Mouse (Mus musculus): ENCODE data around the gene Dbh. TPM values are rescaled to one million over a fixed set of nuclear protein-coding genes. Genes with fewer than 3 reads are reported as not detected.

Gene Dbh
- total and polyA plus RNA-seq, 3 experiments, result 321 to 637 (median 348) TPM

DNA sequence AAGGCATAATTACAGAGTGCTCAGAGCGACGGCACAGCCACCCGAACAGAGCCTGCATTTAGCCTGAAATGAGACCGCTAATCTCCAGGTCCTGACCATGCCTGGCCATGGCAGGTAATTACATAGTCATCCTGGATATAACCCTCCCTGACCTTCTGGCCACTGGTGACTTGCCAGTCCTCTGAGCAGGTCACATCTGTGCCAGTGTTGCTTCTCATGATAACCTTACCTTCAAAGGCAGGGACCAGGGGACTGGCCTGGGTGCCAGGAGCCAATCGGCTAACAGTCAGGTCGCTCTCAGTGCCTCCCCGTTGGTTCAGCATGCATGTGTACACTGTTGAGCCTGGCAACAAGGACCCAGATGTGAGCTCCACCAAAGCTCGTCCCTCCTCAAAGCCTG is 53.5 kb downstream of the Dbh start:
- DNase-seq, result no peak

DNA sequence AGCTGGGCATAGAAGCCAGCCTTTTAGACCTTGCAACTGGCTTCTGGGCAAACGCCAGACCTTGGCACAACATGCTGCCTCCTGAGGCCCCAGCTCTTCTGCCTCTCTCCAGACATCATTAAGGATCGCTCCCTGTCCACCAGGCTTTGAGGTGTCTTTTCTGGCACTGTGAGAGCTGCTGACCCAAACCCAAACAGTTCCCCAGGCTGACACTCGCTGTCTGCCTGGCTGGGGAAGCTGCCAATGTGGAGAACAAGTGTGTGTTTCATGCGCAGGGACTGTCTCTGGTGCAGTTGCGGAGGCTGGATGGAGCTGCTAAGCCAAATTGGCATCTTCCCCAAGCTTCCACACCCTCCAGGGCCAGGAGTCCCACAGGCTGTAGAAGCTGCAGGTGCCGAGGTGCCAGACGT is 58.0 kb downstream of the Dbh start:
- DNase-seq, result peak; percentile 38

- no peak for DNase-seq
These were observed 61.5 kb downstream of the Dbh start for GRCm38 (mm10) chr2:27226572-27226971.

DNA sequence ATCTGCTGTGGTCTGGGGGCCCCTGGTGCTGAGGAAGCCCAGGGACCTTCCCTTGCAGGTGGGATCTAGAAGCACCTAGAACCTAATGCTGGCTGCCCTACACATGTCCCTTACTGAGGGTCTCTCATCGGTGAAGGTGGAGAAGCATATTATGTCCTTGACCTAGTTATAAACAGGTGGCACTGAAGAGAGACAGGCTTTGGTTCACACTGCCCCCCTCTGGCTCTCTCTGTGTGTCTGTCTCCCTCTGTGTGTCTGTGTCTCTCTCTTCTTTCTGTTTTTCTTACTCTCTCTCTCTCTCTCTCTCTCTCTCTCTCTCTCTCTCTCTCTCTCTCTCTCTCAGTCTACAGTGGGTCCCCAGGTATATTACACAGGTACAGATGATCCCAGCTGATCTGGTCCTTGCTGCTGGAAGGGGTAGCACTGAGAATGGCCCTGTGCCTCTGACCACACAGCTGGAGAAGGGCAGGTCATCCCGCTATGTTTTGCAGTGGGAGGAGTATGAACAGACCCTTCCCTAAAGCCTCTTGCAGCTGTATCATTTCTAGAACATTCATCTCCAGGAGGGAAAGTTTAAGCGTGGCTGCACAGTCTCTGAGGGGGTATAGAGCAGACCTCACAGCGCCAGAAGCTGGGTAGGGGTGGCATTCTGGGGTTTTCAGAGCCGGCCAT is 63.9 kb downstream of the Dbh start:
- no peak for DNase-seq

DNA sequence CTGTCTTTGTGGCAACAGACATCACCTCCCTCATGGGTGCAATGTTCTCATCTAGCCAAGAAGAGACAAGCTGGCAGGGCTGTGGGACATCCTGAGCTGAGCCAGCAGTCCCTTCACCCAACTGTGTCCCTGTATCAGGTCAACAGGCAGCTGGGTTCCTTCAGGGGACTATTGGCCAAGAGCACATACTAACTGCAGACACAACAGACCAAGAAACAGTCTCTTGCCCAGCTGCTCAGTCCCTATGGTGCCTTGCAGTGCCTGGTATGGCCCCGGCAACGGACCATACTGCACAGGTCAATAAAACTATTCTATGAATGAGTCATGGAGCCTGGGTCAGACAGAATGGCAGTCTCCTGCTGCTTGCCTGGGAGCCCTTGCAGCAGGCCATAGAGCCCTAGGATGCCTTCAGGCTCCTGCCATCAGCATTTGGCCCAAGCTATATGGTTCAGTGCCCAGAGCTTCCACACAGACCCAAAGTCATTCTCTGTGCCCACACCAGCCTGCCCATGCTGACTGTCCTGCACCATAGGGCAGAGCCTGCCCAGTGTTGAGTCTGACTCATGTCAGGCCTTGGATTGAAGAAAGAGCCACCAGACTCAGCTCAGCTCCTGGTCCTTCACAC is 64.6 kb downstream of the Dbh start:
- peak; percentile 46 for DNase-seq

GRCm38 (mm10) chr2:27232376-27232775 is 67.3 kb downstream of the Dbh start:
- peak; percentile 46 for DNase-seq

Other genes with a start within 250 kb of the Dbh start
- 10 to 100 TPM; 38.4 to 47.9 TPM for gene Surf2, start 248.9 kb upstream of the Dbh start, total RNA-seq (2021)
- gene Surf2, start 248.9 kb upstream of the Dbh start, polyA plus RNA-seq (2012; rRNA removed), result 22.5 and 28.5 TPM in 2 replicates
- 100 to 1,000 TPM; 108 to 115 TPM for gene Surf1, start 248.7 kb upstream of the Dbh start, total RNA-seq (2021)
- 67.9 and 77.7 TPM in 2 replicates for gene Surf1, start 248.7 kb upstream of the Dbh start, polyA plus RNA-seq (2012; rRNA removed)
- 100 to 1,000 TPM; 162 to 168 TPM for gene Surf4, start 231.3 kb upstream of the Dbh start, total RNA-seq (2021)
- 424 and 468 TPM in 2 replicates for gene Surf4, start 231.3 kb upstream of the Dbh start, polyA plus RNA-seq (2012; rRNA removed)
- gene Stkld1, start 231.2 kb upstream of the Dbh start, total RNA-seq (2021), result under 1 TPM; 0.17 to 0.29 TPM
- 0.06 and 0.48 TPM in 2 replicates for gene Stkld1, start 231.2 kb upstream of the Dbh start, polyA plus RNA-seq (2012; rRNA removed)
- 10 to 100 TPM; 23.6 to 41.4 TPM for gene Rexo4, start 200.8 kb upstream of the Dbh start, total RNA-seq (2021)
- 7.1 and 10.1 TPM in 2 replicates for gene Rexo4, start 200.8 kb upstream of the Dbh start, polyA plus RNA-seq (2012; rRNA removed)
- not detected for gene Adamts13, start 191.8 kb upstream of the Dbh start, total RNA-seq (2021)
- 0.04 TPM in 1 of 2 replicates, not detected in the other for gene Adamts13, start 191.8 kb upstream of the Dbh start, polyA plus RNA-seq (2012; rRNA removed)
- 10 to 100 TPM; 40.2 to 52.4 TPM for gene Cacfd1, start 155.3 kb upstream of the Dbh start, total RNA-seq (2021)
- gene Cacfd1, start 155.3 kb upstream of the Dbh start, polyA plus RNA-seq (2012; rRNA removed), result 80.1 and 109 TPM in 2 replicates
- gene Slc2a6, start 137.2 kb upstream of the Dbh start, total RNA-seq (2021), result under 1 TPM; 0.76 to 0.78 TPM
- 1.7 and 2.5 TPM in 2 replicates for gene Slc2a6, start 137.2 kb upstream of the Dbh start, polyA plus RNA-seq (2012; rRNA removed)
- not detected for gene Mymk, start 93.1 kb upstream of the Dbh start, total RNA-seq (2021)
- gene Mymk, start 93.1 kb upstream of the Dbh start, polyA plus RNA-seq (2012; rRNA removed), result 0.08 TPM in 1 of 2 replicates, not detected in the other
- 10 to 100 TPM; 24.8 to 25.4 TPM for gene Adamtsl2, start 85.9 kb upstream of the Dbh start, total RNA-seq (2021)
- gene Adamtsl2, start 85.9 kb upstream of the Dbh start, polyA plus RNA-seq (2012; rRNA removed), result 20.9 and 28.5 TPM in 2 replicates
- gene Fam163b, start 22.7 kb upstream of the Dbh start, total RNA-seq (2021), result 1 to 10 TPM; 2.1 to 2.9 TPM
- 1.4 and 1.5 TPM in 2 replicates for gene Fam163b, start 22.7 kb upstream of the Dbh start, polyA plus RNA-seq (2012; rRNA removed)
- 1 to 10 TPM; 8.3 to 9.9 TPM for gene Sardh, start 83.1 kb downstream of the Dbh start, total RNA-seq (2021)
- gene Sardh, start 83.1 kb downstream of the Dbh start, polyA plus RNA-seq (2012; rRNA removed), result 16.8 and 21.3 TPM in 2 replicates

All from adrenal gland, adult 2 months (tissue).